In genomic region chr11:101086756-101087681, GRCm38 (mm10) we compare ENCODE assay signal across 8 mouse cellular contexts. TPM values are rescaled to one million over a fixed set of nuclear protein-coding genes. Genes with fewer than 3 reads are reported as not detected.
DNase-seq lines count a peak whose midpoint lies in the region; ATAC-seq and TF ChIP-seq lines count a peak whose summit lies in the region.

Gene Mlx, plus strand, starts transcription at chr11:101087277.

- H3K4me2 ChIP-seq in embryonic facial prominence, embryonic 15.5 days (replicated peaks), result peak within 1 kb of the TSS; percentile 92
- H3K4me2 ChIP-seq in kidney, embryonic 14.5 days (replicated peaks; ENCODE audit: low read depth, low read length), result peak within 1 kb of the TSS; percentile 94
- H3K4me2 ChIP-seq in limb, embryonic 15.5 days, result peak within 1 kb of the TSS; percentile 84

- H3K9me3 ChIP-seq in embryonic facial prominence, embryonic 15.5 days (replicated peaks), result no peaks in the 10 kb centered on the region
- no peaks in the 10 kb centered on the region for H3K9me3 ChIP-seq in kidney, embryonic 14.5 days (ENCODE audit: control insufficient read depth, low read length)
- H3K9me3 ChIP-seq in limb, embryonic 15.5 days, result no peaks in the 10 kb centered on the region

- WGBS in bone marrow, adult 2 months, result 2% methylated on average over 52 of the region's 52 CpGs
- WGBS in embryonic facial prominence, embryonic 15.5 days, result 1% methylated on average over 52 of the region's 52 CpGs
- 2% methylated on average over 52 of the region's 52 CpGs for WGBS in kidney, embryonic 14.5 days
- under 1% methylated on average over 51 of the region's 52 CpGs for WGBS in limb, embryonic 15.5 days

- peak within 1 kb of the TSS; percentile 80 for H3K9ac ChIP-seq in embryonic facial prominence, embryonic 15.5 days
- peak within 1 kb of the TSS; percentile 84 for H3K9ac ChIP-seq in kidney, embryonic 14.5 days (ENCODE audit: low read depth, low read length)
- H3K9ac ChIP-seq in limb, embryonic 15.5 days, result peak within 1 kb of the TSS; percentile 82

- H3K4me3 ChIP-seq in bone marrow, adult 2 months (replicated peaks; ENCODE audit: control insufficient read depth, low read depth, low read length), result peak within 1 kb of the TSS; percentile 73
- peak within 1 kb of the TSS; percentile 72 for H3K4me3 ChIP-seq in embryonic facial prominence, embryonic 15.5 days (replicated peaks)
- peak within 1 kb of the TSS; percentile 86 for H3K4me3 ChIP-seq in kidney, embryonic 14.5 days (ENCODE audit: low read length)
- H3K4me3 ChIP-seq in limb, embryonic 15.5 days, result peak within 1 kb of the TSS; percentile 69

- peak; percentile 96 for DNase-seq in 416B (ENCODE audit: low read depth)
- DNase-seq in heart, adult 9 months (ENCODE audit: low spot score in 2 of 2), result peak; percentile 92 to 94
- peak; percentile 61 to 73 for DNase-seq in monocyte, adult 2 months (ENCODE audit: low read depth in 1 of 2, low spot score in 2 of 2)
- peak; percentile 91 to 92 for DNase-seq in spleen, postnatal 36 days (ENCODE audit: low spot score in 2 of 2)

- peak within 1 kb of the TSS; percentile 67 for H3K27ac ChIP-seq in bone marrow, adult 2 months (ENCODE audit: control insufficient read depth, insufficient read depth, low read depth, low read length, poor library complexity)
- peak within 1 kb of the TSS; percentile 87 for H3K27ac ChIP-seq in embryonic facial prominence, embryonic 15.5 days (replicated peaks)
- peak within 1 kb of the TSS; percentile 76 for H3K27ac ChIP-seq in kidney, embryonic 14.5 days (ENCODE audit: low read depth, low read length)
- peak within 1 kb of the TSS; percentile 85 for H3K27ac ChIP-seq in limb, embryonic 15.5 days

- H3K4me1 ChIP-seq in bone marrow, adult 2 months (ENCODE audit: control insufficient read depth, insufficient read depth, low read length), result peaks cover 8% of the 10 kb centered on the region; the same call in 1 of the 2 replicates
- H3K4me1 ChIP-seq in embryonic facial prominence, embryonic 15.5 days, result peaks cover 39% of the 10 kb centered on the region
- peaks cover 15% of the 10 kb centered on the region for H3K4me1 ChIP-seq in kidney, embryonic 14.5 days (ENCODE audit: control insufficient read depth, insufficient read depth, low read length)
- peaks cover 46% of the 10 kb centered on the region for H3K4me1 ChIP-seq in limb, embryonic 15.5 days

- H3K36me3 ChIP-seq in embryonic facial prominence, embryonic 15.5 days, result peaks cover 49% of the 10 kb centered on the region
- peaks cover 40% of the 10 kb centered on the region for H3K36me3 ChIP-seq in kidney, embryonic 14.5 days (ENCODE audit: control insufficient read depth, insufficient read depth, low read length)
- H3K36me3 ChIP-seq in limb, embryonic 15.5 days, result peaks cover 47% of the 10 kb centered on the region

- peak; percentile 82 for ATAC-seq in embryonic facial prominence, embryonic 15.5 days (ENCODE audit: insufficient number of reproducible peaks, low FRiP score, low TSS enrichment, low read depth)
- ATAC-seq in kidney, embryonic 14.5 days (ENCODE audit: low FRiP score, low TSS enrichment), result peak; percentile 76
- ATAC-seq in limb, embryonic 15.5 days (ENCODE audit: insufficient number of reproducible peaks, low FRiP score, low TSS enrichment, low read depth), result peak; percentile 83

- no peaks in the 10 kb centered on the region for H3K27me3 ChIP-seq in embryonic facial prominence, embryonic 15.5 days
- no peaks in the 10 kb centered on the region for H3K27me3 ChIP-seq in kidney, embryonic 14.5 days (ENCODE audit: control insufficient read depth, insufficient read depth, low read length)
- no peaks in the 10 kb centered on the region for H3K27me3 ChIP-seq in limb, embryonic 15.5 days

- TF ChIP-seq CTCF in bone marrow, adult 2 months (IDR thresholded peaks at IDR 0.05; ENCODE audit: control insufficient read depth, insufficient read depth, low read length), result no peak

- peak; percentile 71 for TF ChIP-seq POLR2A in bone marrow, adult 2 months (IDR thresholded peaks at IDR 0.05; ENCODE audit: borderline replicate concordance, control insufficient read depth, low read depth, low read length)

RNA-seq across cellular contexts. Expression of gene Mlx, which starts in this region (rescaled TPM):
- polyA plus RNA-seq in bone marrow, adult 2 months (2011; ENCODE audit: insufficient read depth, insufficient read length, low replicate concordance, missing spikeins), result 15.3 and 23.6 TPM in 2 replicates
- polyA plus RNA-seq in embryonic facial prominence, embryonic 15.5 days (2015; fragmentation: Nextera tagmentation; extraction: Ambion mirVana), result 50.3 and 52.0 TPM in 2 replicates
- polyA plus RNA-seq in kidney, embryonic 14.5 days (2014; fragmentation: Nextera tagmentation; extraction: Ambion mirVana), result 39.7 and 48.7 TPM in 2 replicates
- 51.7 and 53.8 TPM in 2 replicates for polyA plus RNA-seq in limb, embryonic 15.5 days (2015; fragmentation: Nextera tagmentation; extraction: Ambion mirVana)

Comparison
In these comparisons a context has a peak if more than half of its experiments do, and no peak if none do; other contexts are left out.
1. Peak in every context shown above with its lines: DNase-seq, ATAC-seq, H3K4me3 ChIP-seq and H3K27ac ChIP-seq.